Mouse (Mus musculus) effector memory CD4-positive, alpha-beta T cell, adult 7 months (primary cell): ENCODE measurements around the gene Myl6. TPM values are rescaled to one million over a fixed set of nuclear protein-coding genes. Genes with fewer than 3 reads are reported as not detected.

Source experiments
- polyA plus RNA-seq: library from polyadenylated mRNA; unstranded; fragments of 100-300 nt; shearing (Covaris generic); gene quantifications from one replicate; pipeline ENCODE4 v1.2.1, GENCODE M21; 2017

Myl6 gene
- 1,223 TPM for polyA plus RNA-seq

DNA sequence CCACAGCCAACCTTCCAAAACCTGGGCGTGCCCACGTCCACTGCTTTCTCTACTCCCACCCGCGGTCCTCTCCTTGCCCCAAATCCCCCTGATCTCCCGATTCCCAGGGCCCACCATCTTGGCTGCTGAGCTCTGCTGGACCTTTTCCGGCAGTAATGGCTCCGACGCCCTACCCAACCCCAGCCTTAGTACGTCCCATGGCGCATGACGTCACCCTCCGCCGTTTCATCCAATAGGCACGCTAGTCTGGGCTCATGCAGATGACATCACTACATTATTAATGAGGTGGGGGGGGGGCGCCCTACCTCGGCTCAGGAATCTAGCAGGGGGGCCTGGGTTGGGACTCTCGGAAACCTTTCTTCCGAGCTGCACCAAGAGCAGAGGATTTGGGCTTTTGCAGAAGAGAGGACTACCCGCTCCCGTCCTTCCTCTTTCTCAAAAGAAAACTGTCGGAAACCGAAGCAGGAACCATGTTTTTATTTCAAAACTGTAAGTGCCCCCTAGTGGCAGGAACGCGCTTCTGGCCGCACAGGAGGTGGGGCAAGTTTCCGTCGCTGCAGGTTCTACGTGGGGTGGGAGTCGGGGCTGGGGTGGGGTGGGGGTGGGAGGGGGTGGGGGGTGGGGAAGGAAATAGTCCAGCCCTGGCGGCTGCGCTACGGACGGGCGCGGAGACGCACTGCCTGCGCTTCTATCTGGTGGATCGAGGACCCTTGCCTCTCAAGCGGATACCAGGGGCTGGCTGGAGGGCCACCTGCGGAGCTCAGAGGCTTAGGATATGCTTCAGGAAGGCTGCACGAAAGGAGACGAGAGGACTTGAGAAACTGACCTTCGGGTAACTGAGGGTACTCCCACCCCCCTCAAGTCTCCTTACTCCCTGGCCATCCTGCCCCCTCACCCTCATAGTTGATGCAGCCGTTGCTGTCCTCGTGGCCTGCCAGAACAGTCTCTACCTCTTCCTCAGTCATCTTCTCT is at the start of gene Myl6:
Myl6 (minus strand) TSS at position 451 of the 972 bp plus-strand sequence.

GRCm38 (mm10) chr10:128525671-128526308 is 31.8 kb upstream of the Myl6 start, which contains the start of gene Esyt1:
Gene Esyt1 (minus strand): TSS chr10:128525871.

GRCm38 (mm10) chr10:128498590-128498989 is 4.6 kb upstream of the Myl6 start, which contains the start of gene Myl6b:
Gene Myl6b (minus strand): TSS chr10:128498685.

GRCm38 (mm10) chr10:128458719-128459408 is 35.1 kb downstream of the Myl6 start, which contains the start of gene Smarcc2:
Gene Smarcc2 (plus strand): TSS chr10:128459248.

Other genes starting within 250 kb of the Myl6 start
- gene Apon, start 240.0 kb downstream of the Myl6 start, polyA plus RNA-seq = not detected
- gene Apof, start 225.5 kb downstream of the Myl6 start, polyA plus RNA-seq = 0.30 TPM
- gene Stat2, start 223.6 kb downstream of the Myl6 start, polyA plus RNA-seq = 32.4 TPM
- 0.51 TPM for gene Il23a, start 195.4 kb downstream of the Myl6 start, polyA plus RNA-seq
- gene Pan2, start 190.8 kb downstream of the Myl6 start, polyA plus RNA-seq = 35.2 TPM
- 24.1 TPM for gene Cnpy2, start 171.7 kb downstream of the Myl6 start, polyA plus RNA-seq
- gene Cs, start 156.4 kb downstream of the Myl6 start, polyA plus RNA-seq = 107 TPM
- 32.0 TPM for gene Coq10a, start 125.1 kb downstream of the Myl6 start, polyA plus RNA-seq
- gene Ankrd52, start 117.0 kb downstream of the Myl6 start, polyA plus RNA-seq = 3.4 TPM
- 0.74 TPM for gene Slc39a5, start 92.9 kb downstream of the Myl6 start, polyA plus RNA-seq
- 55.5 TPM for gene Nabp2, start 82.7 kb downstream of the Myl6 start, polyA plus RNA-seq
- 21.2 TPM for gene Rnf41, start 82.5 kb downstream of the Myl6 start, polyA plus RNA-seq
- 79.3 TPM for gene Smarcc2, start 34.9 kb downstream of the Myl6 start, polyA plus RNA-seq
- gene Myl6b, start 4.5 kb upstream of the Myl6 start, polyA plus RNA-seq = 2.7 TPM
- 300 TPM for gene Esyt1, start 31.7 kb upstream of the Myl6 start, polyA plus RNA-seq
- gene Zc3h10, start 53.6 kb upstream of the Myl6 start, polyA plus RNA-seq = 38.5 TPM
- gene Rpl41, start 55.2 kb upstream of the Myl6 start, polyA plus RNA-seq = 2,513 TPM
- 19.5 TPM for gene Pa2g4, start 71.8 kb upstream of the Myl6 start, polyA plus RNA-seq
- gene Erbb3, start 95.5 kb upstream of the Myl6 start, polyA plus RNA-seq = 1.8 TPM
- 444 TPM for gene Rps26, start 132.6 kb upstream of the Myl6 start, polyA plus RNA-seq
- 1.2 TPM for gene Ikzf4, start 151.8 kb upstream of the Myl6 start, polyA plus RNA-seq
- 3.7 TPM for gene Suox, start 179.9 kb upstream of the Myl6 start, polyA plus RNA-seq
- 21.6 TPM for gene Rab5b, start 202.1 kb upstream of the Myl6 start, polyA plus RNA-seq
- 2.7 TPM for gene Pmel, start 210.1 kb upstream of the Myl6 start, polyA plus RNA-seq
- gene Cdk2, start 210.9 kb upstream of the Myl6 start, polyA plus RNA-seq = 15.5 TPM